ENCODE assay signal across 10 mouse cellular contexts in genomic region chr13:110097424-110098050, GRCm38 (mm10).
DNase-seq lines count a peak whose midpoint lies in the region; ATAC-seq lines count a peak whose summit lies in the region.
"Had no signal": no experiment of that assay in that cellular context is flagged by ENCODE, and none has a peak within 500 bp of the region (broad histone marks: within the 10 kb centered on the region; RNA-seq: fewer than 3 reads in every experiment).

No protein-coding gene starts in this region.

- peaks cover 6% of the 10 kb centered on the region; the same call in 1 of the 2 replicates for H3K4me1 ChIP-seq in heart, embryonic 13.5 days
- H3K4me1 ChIP-seq in midbrain, embryonic 11.5 days (ENCODE audit: control insufficient read depth, insufficient read depth, low read length): peaks cover 10% of the 10 kb centered on the region; the same call in 1 of the 2 replicates
- peaks cover 22% of the 10 kb centered on the region for H3K4me1 ChIP-seq in midbrain, embryonic 10.5 days
- peaks cover 13% of the 10 kb centered on the region; the same call in 1 of the 2 replicates for H3K4me1 ChIP-seq in neural tube, embryonic 14.5 days (ENCODE audit: control insufficient read depth, insufficient read depth, low read length)

- WGBS in heart, embryonic 13.5 days: 70% methylated on average over 6 of the region's 6 CpGs
- 87% methylated on average over 6 of the region's 6 CpGs for WGBS in midbrain, embryonic 11.5 days
- WGBS in midbrain, embryonic 10.5 days: 83% methylated on average over 6 of the region's 6 CpGs
- WGBS in neural tube, embryonic 14.5 days: 57% methylated on average over 6 of the region's 6 CpGs

- no peaks in the 10 kb centered on the region for H3K9me3 ChIP-seq in heart, embryonic 13.5 days
- H3K9me3 ChIP-seq in midbrain, embryonic 11.5 days (ENCODE audit: control insufficient read depth, low read length): no peaks in the 10 kb centered on the region
- H3K9me3 ChIP-seq in midbrain, embryonic 10.5 days (replicated peaks): no peaks in the 10 kb centered on the region
- no peaks in the 10 kb centered on the region for H3K9me3 ChIP-seq in neural tube, embryonic 14.5 days (ENCODE audit: control insufficient read depth, low read length)

- H3K4me2 ChIP-seq in heart, embryonic 13.5 days: no peak overlapping the region
- no peak overlapping the region for H3K4me2 ChIP-seq in midbrain, embryonic 11.5 days
- H3K4me2 ChIP-seq in neural tube, embryonic 14.5 days (ENCODE audit: low read depth, low read length): no peak overlapping the region

- H3K27me3 ChIP-seq in heart, embryonic 13.5 days (replicated peaks): no peaks in the 10 kb centered on the region
- no peaks in the 10 kb centered on the region for H3K27me3 ChIP-seq in midbrain, embryonic 11.5 days (ENCODE audit: control insufficient read depth, insufficient read depth, low read length)
- no peaks in the 10 kb centered on the region for H3K27me3 ChIP-seq in midbrain, embryonic 10.5 days (ENCODE audit: low read depth, poor library complexity, severe bottlenecking)
- no peaks in the 10 kb centered on the region for H3K27me3 ChIP-seq in neural tube, embryonic 14.5 days (ENCODE audit: control insufficient read depth, insufficient read depth, low read length)

- H3K9ac ChIP-seq in heart, embryonic 13.5 days: no peak overlapping the region
- no peak overlapping the region for H3K9ac ChIP-seq in midbrain, embryonic 11.5 days (ENCODE audit: low read length)
- H3K9ac ChIP-seq in neural tube, embryonic 14.5 days (replicated peaks; ENCODE audit: low read depth, low read length): no peak overlapping the region
- H3K9ac ChIP-seq: liver, embryonic 14.5 days had no signal

- peak overlapping the region; percentile 58 for H3K27ac ChIP-seq in heart, embryonic 13.5 days (replicated peaks)
- no peak overlapping the region for H3K27ac ChIP-seq in midbrain, embryonic 11.5 days (ENCODE audit: low read depth, low read length)
- H3K27ac ChIP-seq in midbrain, embryonic 10.5 days (replicated peaks): no peak overlapping the region
- peak overlapping the region; percentile 18; the same call in 1 of the 2 replicates for H3K27ac ChIP-seq in neural tube, embryonic 14.5 days (ENCODE audit: low read depth, low read length)
- H3K27ac ChIP-seq: liver, embryonic 14.5 days had no signal

- no peak overlapping the region for H3K4me3 ChIP-seq in heart, embryonic 13.5 days
- no peak overlapping the region for H3K4me3 ChIP-seq in midbrain, embryonic 11.5 days (ENCODE audit: low read depth, low read length)
- H3K4me3 ChIP-seq in midbrain, embryonic 10.5 days: no peak overlapping the region
- no peak overlapping the region for H3K4me3 ChIP-seq in neural tube, embryonic 14.5 days (ENCODE audit: low read depth, low read length)

- no peak for ATAC-seq in heart, embryonic 13.5 days (ENCODE audit: extremely low read depth, insufficient number of reproducible peaks, low FRiP score, low TSS enrichment)
- no peak for ATAC-seq in midbrain, embryonic 11.5 days (ENCODE audit: low FRiP score)
- peak; percentile 62; the same call in 1 of the 2 replicates for ATAC-seq in neural tube, embryonic 14.5 days (ENCODE audit: low read depth)

- H3K36me3 ChIP-seq in heart, embryonic 13.5 days: no peaks in the 10 kb centered on the region
- H3K36me3 ChIP-seq in midbrain, embryonic 11.5 days (ENCODE audit: control insufficient read depth, insufficient read depth, low read length): no peaks in the 10 kb centered on the region
- no peaks in the 10 kb centered on the region for H3K36me3 ChIP-seq in midbrain, embryonic 10.5 days
- H3K36me3 ChIP-seq in neural tube, embryonic 14.5 days (ENCODE audit: control insufficient read depth, insufficient read depth, low read length): no peaks in the 10 kb centered on the region

- DNase-seq in heart, adult 8-10 months (ENCODE audit: low spot score): no peak
- peak; percentile 72 for DNase-seq in midbrain, embryonic 11.5 days (ENCODE audit: low spot score, missing footprints)
- DNase-seq in midbrain, embryonic 10.5 days (ENCODE audit: low spot score): no peak
- peak; percentile 69 to 78 for DNase-seq in cerebellum, postnatal 10 days
- DNase-seq in thymus, postnatal 10 days (ENCODE audit: low spot score in 2 of 2): no peak
- DNase-seq in spleen, postnatal 36 days (ENCODE audit: low spot score in 2 of 2): no peak
- DNase-seq: kidney, adult 18-20 months had no signal

Comparison
In these comparisons a context has a peak if more than half of its experiments do, and no peak if none do; other contexts are left out.
1. DNase-seq: peak in midbrain, embryonic 11.5 days (single experiment) and cerebellum, postnatal 10 days (2 of 2); none in heart, adult 8-10 months (single experiment), midbrain, embryonic 10.5 days (single experiment), thymus, postnatal 10 days (0 of 2) and spleen, postnatal 36 days (0 of 2).
2. H3K27ac ChIP-seq: peak in heart, embryonic 13.5 days (single experiment) and neural tube, embryonic 14.5 days (single experiment); none in midbrain, embryonic 11.5 days (single experiment) and midbrain, embryonic 10.5 days (single experiment).